Mouse (Mus musculus) MEL (cell line): Measurements from ENCODE around the gene Bicd2.
A peak's percentile ranks its signal among the peaks of the same experiment; 100 is the strongest.

Source experiments
- CTCF ChIP-seq, 3 experiments: IDR thresholded peaks in 2 of 3; conservative IDR thresholded peaks in 1 of 3; 2 replicates each; pipeline ENCODE4 v1.5.1; 2011 to 2012; ENCODE audit warnings: low read length in 3 of 3, low read depth in 2 of 3, mild to moderate bottlenecking in 2 of 3, improper control_type of control experiment in 1 of 3, inconsistent platforms in 1 of 3, mixed read lengths in 1 of 3, moderate library complexity in 1 of 3; ENCODE audit not compliant: control insufficient read depth in 1 of 3, insufficient read depth in 1 of 3, poor library complexity in 1 of 3, severe bottlenecking in 1 of 3
- E2F4 ChIP-seq: IDR thresholded peaks from 2 replicates; pipeline ENCODE4 v1.6.1; 2011; ENCODE audit warnings: low read depth, low read length, improper control_type of control experiment, borderline replicate concordance
- EP300 ChIP-seq, 2 experiments: IDR thresholded peaks; 2 replicates each; pipeline ENCODE4 v1.6.1; 2011; ENCODE audit warnings: improper control_type of control experiment in 2 of 2, low read length in 2 of 2, low read depth in 1 of 2, mild to moderate bottlenecking in 1 of 2
- ETS1 ChIP-seq: IDR thresholded peaks from 2 replicates; pipeline ENCODE4 v1.6.1; 2012; ENCODE audit warnings: low read depth, mild to moderate bottlenecking, inconsistent platforms, low read length, improper control_type of control experiment, moderate library complexity
- POLR2A ChIP-seq, 2 experiments: IDR thresholded peaks; 2 replicates each; pipeline ENCODE4 v1.6.1; 2011 to 2012; ENCODE audit warnings: low read length in 2 of 2, mild to moderate bottlenecking in 2 of 2, control low read depth in 1 of 2, improper control_type of control experiment in 1 of 2, low read depth in 1 of 2, moderate library complexity in 1 of 2; ENCODE audit not compliant: control insufficient read depth in 1 of 2, insufficient read depth in 1 of 2, poor library complexity in 1 of 2
- RAD21 ChIP-seq: IDR thresholded peaks from 2 replicates; pipeline ENCODE4 v1.6.1; 2011; ENCODE audit warnings: mild to moderate bottlenecking, low read depth, low read length, improper control_type of control experiment
- TAL1 ChIP-seq: IDR thresholded peaks from 2 replicates; pipeline ENCODE4 v1.6.1; 2012; ENCODE audit warnings: mild to moderate bottlenecking, inconsistent platforms, low read length, moderate library complexity, mixed read lengths
- TCF12 ChIP-seq: IDR thresholded peaks from 2 replicates; pipeline ENCODE4 v1.6.1; 2014; ENCODE audit warnings: low read depth, mild to moderate bottlenecking, inconsistent platforms, low read length, improper control_type of control experiment, moderate library complexity
- USF1 ChIP-seq: IDR thresholded peaks from 2 replicates; pipeline ENCODE4 v1.6.1; 2014; ENCODE audit warnings: low read depth, mild to moderate bottlenecking, inconsistent platforms, low read length, improper control_type of control experiment, moderate library complexity

GRCm38 (mm10) chr13:49333250-49333649, 8.1 kb upstream of the Bicd2 start:
- TF ChIP-seq CTCF (IDR thresholded peaks at IDR 0.05 in 2 of 3, conservative IDR thresholded peaks at IDR 0.05 in 1 of 3; ENCODE audit: control insufficient read depth in 1 of 3, insufficient read depth in 1 of 3, low read depth in 2 of 3, low read length in 3 of 3, poor library complexity in 1 of 3, severe bottlenecking in 1 of 3) (no peak), POLR2A (IDR thresholded peaks at IDR 0.05; ENCODE audit: control insufficient read depth in 1 of 2, insufficient read depth in 1 of 2, low read depth in 1 of 2, low read length in 2 of 2, poor library complexity in 1 of 2) (no peak), E2F4 (no peak), TAL1 (no peak), TCF12 (no peak), EP300 (IDR thresholded peaks at IDR 0.05; ENCODE audit: low read depth in 1 of 2, low read length in 2 of 2) (peak in 1 of 2 experiments; percentile 17; a peak in 1 of 4 replicates), ETS1 (no peak), USF1 (no peak), RAD21 (no peak)
